8 mouse cellular contexts compared by ENCODE assay signal in genomic region chrX:52651975-52652374, GRCm38 (mm10). TPM values are rescaled to one million over a fixed set of nuclear protein-coding genes. Genes with fewer than 3 reads are reported as not detected.
A peak's percentile ranks its signal among the peaks of the same experiment; 100 is the strongest.
DNase-seq lines count a peak whose midpoint lies in the region; ATAC-seq and TF ChIP-seq lines count a peak whose summit lies in the region.

No protein-coding gene starts in this region.

- no peaks in the 10 kb centered on the region for H3K9me3 ChIP-seq in limb, embryonic 15.5 days
- no peaks in the 10 kb centered on the region for H3K9me3 ChIP-seq in midbrain, postnatal 0 days (ENCODE audit: low read length)

- 20% methylated on average over 10 of the region's 10 CpGs for whole genome bisulfite sequencing in limb, embryonic 15.5 days
- WGBS in midbrain, postnatal 0 days: 27% methylated on average over 10 of the region's 10 CpGs

- no peak overlapping the region for H3K9ac ChIP-seq in limb, embryonic 15.5 days
- no peak overlapping the region for H3K9ac ChIP-seq in midbrain, postnatal 0 days (replicated peaks; ENCODE audit: low read length, poor library complexity, severe bottlenecking)

- peaks cover 10% of the 10 kb centered on the region for H3K4me1 ChIP-seq in limb, embryonic 15.5 days
- no peaks in the 10 kb centered on the region for H3K4me1 ChIP-seq in midbrain, postnatal 0 days (ENCODE audit: insufficient read depth, low read length)

- intact Hi-C loops in gastrocnemius, postnatal 36 days (cut with DNase I): loop anchor here (2.0 kb wide), 1 partner anchor 199 kb away; no protein-coding TSS in a partner anchor

- TF ChIP-seq CTCF in midbrain, postnatal 0 days (IDR thresholded peaks at IDR 0.05): peak; percentile 70

- H3K4me3 ChIP-seq in limb, embryonic 15.5 days: no peak overlapping the region
- no peak overlapping the region for H3K4me3 ChIP-seq in midbrain, postnatal 0 days (ENCODE audit: low read depth, low read length)

- H3K36me3 ChIP-seq in limb, embryonic 15.5 days: no peaks in the 10 kb centered on the region
- no peaks in the 10 kb centered on the region for H3K36me3 ChIP-seq in midbrain, postnatal 0 days (ENCODE audit: insufficient read depth, low read length)

- ATAC-seq in granulocyte monocyte progenitor cell, adult 5-6 weeks (replicated peaks; ENCODE audit: poor library complexity, severe bottlenecking): peak; percentile 77
- ATAC-seq in limb, embryonic 15.5 days (ENCODE audit: insufficient number of reproducible peaks, low FRiP score, low TSS enrichment, low read depth): no peak
- ATAC-seq in midbrain, postnatal 0 days (ENCODE audit: low FRiP score): no peak

- peak; percentile 37 for DNase-seq in gastrocnemius, adult 18-20 months (ENCODE audit: low spot score)
- DNase-seq in gastrocnemius, postnatal 36 days: no peak
- peak; percentile 82 for DNase-seq in embryo, embryonic 10 days (ENCODE audit: low spot score)
- DNase-seq in kidney, adult 18-20 months: peak; percentile 17
- DNase-seq in midbrain, postnatal 0 days (ENCODE audit: low spot score): peak; percentile 78
- no peak for DNase-seq in spleen, adult 18-20 months

- H3K4me2 ChIP-seq in limb, embryonic 15.5 days: 0 out of 2 replicates have a peak overlapping the region, but pooled peaks have one; percentile 17
- no peak overlapping the region for H3K4me2 ChIP-seq in midbrain, postnatal 0 days (ENCODE audit: low read depth, low read length, poor library complexity, severe bottlenecking)

- H3K27me3 ChIP-seq in limb, embryonic 15.5 days: no peaks in the 10 kb centered on the region
- H3K27me3 ChIP-seq in midbrain, postnatal 0 days (ENCODE audit: insufficient read depth, low read length): no peaks in the 10 kb centered on the region

- H3K27ac ChIP-seq in limb, embryonic 15.5 days: peak overlapping the region; percentile 80
- H3K27ac ChIP-seq in midbrain, postnatal 0 days (ENCODE audit: low read depth, low read length): no peak overlapping the region

RNA-seq across cellular contexts. Expression of gene Gpc3, which starts 38.2 kb away (rescaled TPM):
- total RNA-seq in gastrocnemius, adult 18-20 months (2021): 1 to 10 TPM; 5.1 to 8.2 TPM
- total RNA-seq in gastrocnemius, postnatal 36 days (2021): 1 to 10 TPM; 7.9 to 9.2 TPM
- total RNA-seq in granulocyte monocyte progenitor cell, adult 5-6 weeks (2014; fragmentation: Nextera tagmentation): 2.2 and 6.1 TPM in 2 replicates
- 3.6 and 4.3 TPM in 2 replicates for total RNA-seq in granulocyte monocyte progenitor cell, adult 5-6 weeks (2017)
- polyA plus RNA-seq in limb, embryonic 15.5 days (2015; fragmentation: Nextera tagmentation; extraction: Ambion mirVana): 744 and 768 TPM in 2 replicates
- total RNA-seq in midbrain, postnatal 0 days (2014; rRNA removed): 19.3 and 32.7 TPM in 2 replicates
- polyA plus RNA-seq in midbrain, postnatal 0 days (2015; fragmentation: Nextera tagmentation; extraction: Ambion mirVana): 61.7 and 69.3 TPM in 2 replicates

Comparison
In these comparisons a context has a peak if more than half of its experiments do, and no peak if none do; other contexts are left out.
1. DNase-seq: peak in gastrocnemius, adult 18-20 months (single experiment), embryo, embryonic 10 days (single experiment), kidney, adult 18-20 months (single experiment) and midbrain, postnatal 0 days (single experiment); none in gastrocnemius, postnatal 36 days (0 of 2) and spleen, adult 18-20 months (0 of 2).